8 mouse cellular contexts compared by ENCODE assay signal in genomic region chr3:122618402-122618801, GRCm38 (mm10). TPM values are rescaled to one million over a fixed set of nuclear protein-coding genes. Genes with fewer than 3 reads are reported as not detected.
DNase-seq lines count a peak whose midpoint lies in the region; ATAC-seq and TF ChIP-seq lines count a peak whose summit lies in the region.

No protein-coding gene starts in this region.

- H3K27ac ChIP-seq in cerebellum, adult 2 months (ENCODE audit: insufficient read depth, low read length) = no peak overlapping the region
- no peak overlapping the region for H3K27ac ChIP-seq in embryonic fibroblast, embryonic 13.5 days (ENCODE audit: insufficient read depth, low read length)
- peak overlapping the region; percentile 96 for H3K27ac ChIP-seq in intestine, embryonic 14.5 days (ENCODE audit: low read depth)
- no peak overlapping the region for H3K27ac ChIP-seq in liver, embryonic 12.5 days

- H3K4me2 ChIP-seq in intestine, embryonic 14.5 days (ENCODE audit: low read length) = peak overlapping the region; percentile 87
- peak overlapping the region; percentile 86 for H3K4me2 ChIP-seq in liver, embryonic 12.5 days
- peak overlapping the region; percentile 94 for H3K4me2 ChIP-seq in myocyte (ENCODE audit: low read depth)

- TF ChIP-seq POLR2A in cerebellum, adult 2 months (IDR thresholded peaks at IDR 0.05; ENCODE audit: borderline replicate concordance, insufficient read depth, low read length) = no peak
- TF ChIP-seq POLR2A in embryonic fibroblast, embryonic 13.5 days (IDR thresholded peaks at IDR 0.05; ENCODE audit: low read depth, low read length) = no peak
- TF ChIP-seq POLR2A in myocyte (IDR thresholded peaks at IDR 0.05; ENCODE audit: insufficient read length, low read depth) = no peak

- no peaks in the 10 kb centered on the region for H3K4me1 ChIP-seq in cerebellum, adult 2 months (ENCODE audit: control insufficient read depth, insufficient read depth, low read length)
- H3K4me1 ChIP-seq in embryonic fibroblast, embryonic 13.5 days (ENCODE audit: control insufficient read depth, insufficient read depth, low read length) = peaks cover 4% of the 10 kb centered on the region; the same call in 1 of the 2 replicates
- H3K4me1 ChIP-seq in intestine, embryonic 14.5 days (replicated peaks; ENCODE audit: control insufficient read depth, insufficient read depth, low read length) = peaks cover 24% of the 10 kb centered on the region
- H3K4me1 ChIP-seq in liver, embryonic 12.5 days = peaks cover 22% of the 10 kb centered on the region

- H3K9ac ChIP-seq in intestine, embryonic 14.5 days (ENCODE audit: low read length) = peak overlapping the region; percentile 98
- H3K9ac ChIP-seq in liver, embryonic 12.5 days = peak overlapping the region; percentile 76; the same call in 1 of the 2 replicates

- TF ChIP-seq CTCF in cerebellum, adult 2 months (IDR thresholded peaks at IDR 0.05; ENCODE audit: borderline replicate concordance, insufficient read depth, low read depth, low read length) = no peak
- TF ChIP-seq CTCF in embryonic fibroblast, embryonic 13.5 days (IDR thresholded peaks at IDR 0.05; ENCODE audit: borderline replicate concordance, insufficient read depth, low read length) = no peak

- H3K79me2 ChIP-seq in myocyte (ENCODE audit: control insufficient read depth, insufficient read depth) = peaks cover 55% of the 10 kb centered on the region

- H3K9me3 ChIP-seq in intestine, embryonic 14.5 days (ENCODE audit: control insufficient read depth, low read length) = no peaks in the 10 kb centered on the region
- H3K9me3 ChIP-seq in liver, embryonic 12.5 days (replicated peaks) = no peaks in the 10 kb centered on the region

- WGBS in cerebellum, adult 2 months = 4% methylated on average over 30 of the region's 30 CpGs
- under 1% methylated on average over 30 of the region's 30 CpGs for WGBS in intestine, embryonic 14.5 days
- 3% methylated on average over 30 of the region's 30 CpGs for WGBS in liver, embryonic 12.5 days (ENCODE audit: insufficient replicate concordance)

- no peak; the same call in 1 of the 2 replicates for ATAC-seq in intestine, embryonic 14.5 days (replicated peaks; ENCODE audit: low FRiP score, low TSS enrichment, low read depth)
- no peak for ATAC-seq in liver, embryonic 12.5 days
- ATAC-seq in activated CD4-positive, CD25-positive, alpha-beta regulatory T cell, adult 4 months = no peak

- peak overlapping the region; percentile 89 for H3ac ChIP-seq in myocyte (ENCODE audit: control insufficient read depth, insufficient read length)

- no peaks in the 10 kb centered on the region for H3K36me3 ChIP-seq in intestine, embryonic 14.5 days (ENCODE audit: control insufficient read depth, insufficient read depth, low read length)
- H3K36me3 ChIP-seq in liver, embryonic 12.5 days = no peaks in the 10 kb centered on the region
- no peaks in the 10 kb centered on the region for H3K36me3 ChIP-seq in myocyte (ENCODE audit: control insufficient read depth, insufficient read depth)

- H3K27me3 ChIP-seq in cerebellum, adult 2 months (ENCODE audit: control insufficient read depth, insufficient read depth, low read length) = peaks cover 4% of the 10 kb centered on the region; the same call in 1 of the 2 replicates
- H3K27me3 ChIP-seq in intestine, embryonic 14.5 days (replicated peaks; ENCODE audit: control insufficient read depth, insufficient read depth, low read length) = no peaks in the 10 kb centered on the region
- peaks cover 35% of the 10 kb centered on the region for H3K27me3 ChIP-seq in liver, embryonic 12.5 days (replicated peaks)
- H3K27me3 ChIP-seq in myocyte (ENCODE audit: control insufficient read depth, insufficient read depth, insufficient read length) = no peaks in the 10 kb centered on the region

- H3K4me3 ChIP-seq in cerebellum, adult 2 months (replicated peaks; ENCODE audit: insufficient read depth, low read depth, low read length) = peak overlapping the region; percentile 71
- H3K4me3 ChIP-seq in embryonic fibroblast, embryonic 13.5 days (ENCODE audit: insufficient read depth, low read length) = peak overlapping the region; percentile 68
- H3K4me3 ChIP-seq in intestine, embryonic 14.5 days (ENCODE audit: low read depth, low read length) = peak overlapping the region; percentile 87
- H3K4me3 ChIP-seq in liver, embryonic 12.5 days = peak overlapping the region; percentile 68
- peak overlapping the region; percentile 65 for H3K4me3 ChIP-seq in myocyte

- DNase-seq in cerebellum, adult 2 months = peak; percentile 35 to 47
- no peak for DNase-seq in cerebellum, adult 11-12 months
- peak; percentile 33 for DNase-seq in Muller cell, postnatal 12 days (ENCODE audit: inconsistent ontology term)
- DNase-seq in intestine, embryonic 14.5 days (ENCODE audit: low spot score) = peak; percentile 84

TF ChIP-seq in myocyte, 11 proteins besides CTCF, POLR2A, EP300 and RAD21:
- TF ChIP-seq TCF3 (IDR thresholded peaks at IDR 0.05; ENCODE audit: insufficient read length, low read depth) = no peak
- no peak for TF ChIP-seq MYOG (IDR thresholded peaks at IDR 0.05; ENCODE audit: control insufficient read depth in 1 of 3, insufficient read depth in 1 of 3, insufficient read length in 2 of 3, low read depth in 2 of 3)
- no peak for TF ChIP-seq USF1 (IDR thresholded peaks at IDR 0.05; ENCODE audit: low read depth)
- TF ChIP-seq E2F4 (IDR thresholded peaks at IDR 0.05; ENCODE audit: insufficient read depth) = no peak
- TF ChIP-seq POLR2AphosphoS2 (IDR thresholded peaks at IDR 0.05; ENCODE audit: insufficient read length, low read depth) = no peak
- TF ChIP-seq MYOD1 (IDR thresholded peaks at IDR 0.05; ENCODE audit: control insufficient read depth in 1 of 3, insufficient read length in 2 of 3, low read depth in 2 of 3) = no peak
- TF ChIP-seq TCF12 (IDR thresholded peaks at IDR 0.05; ENCODE audit: insufficient read depth, poor library complexity, severe bottlenecking) = no peak
- no peak for TF ChIP-seq SRF (IDR thresholded peaks at IDR 0.05; ENCODE audit: control insufficient read depth, insufficient read length, low read depth)
- TF ChIP-seq CEBPB (IDR thresholded peaks at IDR 0.05; ENCODE audit: insufficient read depth, poor library complexity, severe bottlenecking) = no peak
- TF ChIP-seq REST (IDR thresholded peaks at IDR 0.05; ENCODE audit: insufficient read depth, insufficient read length) = no peak
- TF ChIP-seq MAX (IDR thresholded peaks at IDR 0.05; ENCODE audit: low read depth) = no peak

RNA-seq across cellular contexts. Expression of gene Fnbp1l, which starts 1.1 kb away (rescaled TPM):
- 16.8 and 17.6 TPM in 2 replicates for polyA plus RNA-seq in cerebellum, adult 2 months (2012; rRNA removed)
- 42.6 and 65.4 TPM in 2 replicates for polyA plus RNA-seq in embryonic fibroblast, embryonic 13.5 days (2011; ENCODE audit: insufficient read length, low read depth, missing spikeins)
- 52.9 and 53.3 TPM in 2 replicates for polyA plus RNA-seq in intestine, embryonic 14.5 days (2014; fragmentation: Nextera tagmentation; extraction: Ambion mirVana)
- 7.2 TPM in 2 replicates for polyA plus RNA-seq in liver, embryonic 12.5 days (2016; fragmentation: Nextera tagmentation; extraction: Ambion mirVana)
- 8.6 TPM for polyA plus RNA-seq in myocyte (2012; fragmentation: generic; extraction: Trizol)
- under 1 TPM in 1 of 2 experiments, not detected in 1; 0.08 TPM for polyA plus RNA-seq in activated CD4-positive, CD25-positive, alpha-beta regulatory T cell, adult 4 months (2017; shearing (Covaris generic))
